Comparison of ENCODE assay signal across 11 mouse cellular contexts in genomic region chr5:120130163-120130562, GRCm38 (mm10). TPM values are rescaled to one million over a fixed set of nuclear protein-coding genes. Genes with fewer than 3 reads are reported as not detected.
DNase-seq lines count a peak whose midpoint lies in the region; ATAC-seq and TF ChIP-seq lines count a peak whose summit lies in the region.
"Had no signal": no experiment of that assay in that cellular context is flagged by ENCODE, and none has a peak within 500 bp of the region (broad histone marks: within the 10 kb centered on the region; RNA-seq: fewer than 3 reads in every experiment).

No protein-coding gene starts in this region.

- no peak overlapping the region for H3K27ac ChIP-seq in liver, adult 2 months (replicated peaks; ENCODE audit: insufficient read depth, low read depth, low read length)
- no peak overlapping the region for H3K27ac ChIP-seq in forebrain, embryonic 14.5 days (ENCODE audit: low read depth, low read length)
- H3K27ac ChIP-seq in forebrain, postnatal 0 days (ENCODE audit: low read depth, low read length): no peak overlapping the region
- H3K27ac ChIP-seq: embryonic facial prominence, embryonic 13.5 days; limb, embryonic 13.5 days had no signal

- H3K36me3 ChIP-seq in liver, adult 2 months (ENCODE audit: control insufficient read depth, insufficient read depth, low read length): no peaks in the 10 kb centered on the region
- peaks cover 58% of the 10 kb centered on the region for H3K36me3 ChIP-seq in forebrain, embryonic 14.5 days (ENCODE audit: control insufficient read depth, insufficient read depth, low read length)
- H3K36me3 ChIP-seq in forebrain, postnatal 0 days (ENCODE audit: insufficient read depth): peaks cover 51% of the 10 kb centered on the region

- H3K4me3 ChIP-seq in liver, adult 2 months (ENCODE audit: insufficient read depth, low read depth, low read length): no peak overlapping the region
- no peak overlapping the region for H3K4me3 ChIP-seq in forebrain, embryonic 14.5 days (ENCODE audit: low read depth, low read length)
- H3K4me3 ChIP-seq in forebrain, postnatal 0 days (ENCODE audit: low read depth, low read length): no peak overlapping the region
- H3K4me3 ChIP-seq: embryonic facial prominence, embryonic 13.5 days; limb, embryonic 13.5 days had no signal

- TF ChIP-seq CTCF in liver, adult 2 months (IDR thresholded peaks at IDR 0.05; ENCODE audit: low read depth, low read length): no peak
- TF ChIP-seq CTCF in forebrain, postnatal 0 days (IDR thresholded peaks at IDR 0.05; ENCODE audit: low read depth): no peak

- no peaks in the 10 kb centered on the region for H3K79me2 ChIP-seq in liver, adult 2 months (ENCODE audit: control insufficient read depth, insufficient read depth, low read length)

- no peaks in the 10 kb centered on the region for H3K9me3 ChIP-seq in forebrain, embryonic 14.5 days (replicated peaks; ENCODE audit: control insufficient read depth, low read length)
- no peaks in the 10 kb centered on the region for H3K9me3 ChIP-seq in forebrain, postnatal 0 days (ENCODE audit: low read length)
- H3K9me3 ChIP-seq: embryonic facial prominence, embryonic 13.5 days; limb, embryonic 13.5 days had no signal

- 95% methylated on average over 2 of the region's 2 CpGs for WGBS in liver, adult 2 months
- WGBS in forebrain, embryonic 14.5 days: 98% methylated on average over 2 of the region's 2 CpGs
- 96% methylated on average over 2 of the region's 2 CpGs for WGBS in forebrain, postnatal 0 days

- no peak for TF ChIP-seq POLR2A in liver, adult 2 months (IDR thresholded peaks at IDR 0.05; ENCODE audit: extremely low read depth, insufficient read depth, low read length)

- no peak overlapping the region for H3K9ac ChIP-seq in liver, adult 2 months (ENCODE audit: low read depth, low read length)
- H3K9ac ChIP-seq in forebrain, embryonic 14.5 days (ENCODE audit: low read length): no peak overlapping the region
- H3K9ac ChIP-seq in forebrain, postnatal 0 days: no peak overlapping the region
- H3K9ac ChIP-seq: embryonic facial prominence, embryonic 13.5 days; limb, embryonic 13.5 days had no signal

- peak; percentile 31 for DNase-seq in spleen, postnatal 36 days (ENCODE audit: low spot score in 2 of 2)
- DNase-seq in spleen, adult 12 weeks (ENCODE audit: low spot score): no peak
- DNase-seq in liver, adult 2 months (ENCODE audit: extremely low read depth, low read depth, low spot score): peak; percentile 66
- DNase-seq in forebrain, embryonic 14.5 days (ENCODE audit: low spot score): no peak
- no peak for DNase-seq in forebrain, postnatal 0 days
- DNase-seq in urinary bladder, postnatal 25 days (ENCODE audit: low spot score): no peak
- no peak for DNase-seq in kidney, adult 9 months
- DNase-seq: kidney, adult 18-20 months had no signal

- H3K27me3 ChIP-seq in liver, adult 2 months (ENCODE audit: control insufficient read depth, insufficient read depth, low read length): no peaks in the 10 kb centered on the region
- H3K27me3 ChIP-seq in forebrain, embryonic 14.5 days (replicated peaks; ENCODE audit: control insufficient read depth, insufficient read depth, low read length): no peaks in the 10 kb centered on the region
- no peaks in the 10 kb centered on the region for H3K27me3 ChIP-seq in forebrain, postnatal 0 days (ENCODE audit: insufficient read depth, low read length)
- H3K27me3 ChIP-seq: embryonic facial prominence, embryonic 13.5 days; limb, embryonic 13.5 days had no signal

- no peaks in the 10 kb centered on the region for H3K4me1 ChIP-seq in liver, adult 2 months (ENCODE audit: control insufficient read depth, insufficient read depth, low read length)
- no peaks in the 10 kb centered on the region for H3K4me1 ChIP-seq in forebrain, embryonic 14.5 days (ENCODE audit: control insufficient read depth, insufficient read depth, low read length)
- no peaks in the 10 kb centered on the region for H3K4me1 ChIP-seq in forebrain, postnatal 0 days (ENCODE audit: insufficient read depth)
- H3K4me1 ChIP-seq: embryonic facial prominence, embryonic 13.5 days; limb, embryonic 13.5 days had no signal

- H3K4me2 ChIP-seq in forebrain, embryonic 14.5 days (ENCODE audit: low read length): no peak overlapping the region
- no peak overlapping the region for H3K4me2 ChIP-seq in forebrain, postnatal 0 days (ENCODE audit: low read depth)
- H3K4me2 ChIP-seq: embryonic facial prominence, embryonic 13.5 days; limb, embryonic 13.5 days had no signal

- peak; percentile 70 for ATAC-seq in activated CD4-positive, CD25-positive, alpha-beta regulatory T cell, adult 4 months
- ATAC-seq in forebrain, embryonic 14.5 days: no peak
- ATAC-seq in forebrain, postnatal 0 days: no peak

RNA-seq across cellular contexts. Expression of gene Rbm19, which starts 13.9 kb away (rescaled TPM):
- polyA plus RNA-seq in activated CD4-positive, CD25-positive, alpha-beta regulatory T cell, adult 4 months (2017; shearing (Covaris generic)): 10 to 100 TPM; 11.2 to 12.2 TPM
- total RNA-seq in liver, adult 2 months (2014; rRNA removed): 4.9 and 5.6 TPM in 2 replicates
- 8.2 and 9.2 TPM in 2 replicates for polyA plus RNA-seq in liver, adult 2 months (2012; rRNA removed)
- 12.8 and 15.0 TPM in 2 replicates for polyA plus RNA-seq in forebrain, embryonic 14.5 days (2014; fragmentation: Nextera tagmentation; extraction: Ambion mirVana)
- total RNA-seq in forebrain, postnatal 0 days (2014; rRNA removed): 19.1 and 27.2 TPM in 2 replicates
- 9.9 and 15.0 TPM in 2 replicates for polyA plus RNA-seq in forebrain, postnatal 0 days (2015; fragmentation: Nextera tagmentation; extraction: Ambion mirVana)

Comparison
In these comparisons a context has a peak if more than half of its experiments do, and no peak if none do; other contexts are left out.
1. DNase-seq: peak in spleen, postnatal 36 days (2 of 2) and liver, adult 2 months (single experiment); none in spleen, adult 12 weeks (single experiment), forebrain, embryonic 14.5 days (single experiment), forebrain, postnatal 0 days (single experiment), urinary bladder, postnatal 25 days (single experiment) and kidney, adult 9 months (single experiment).